Comparison of ENCODE assay signal across 8 mouse cellular contexts in genomic region chr4:123662914-123663687, GRCm38 (mm10). TPM values are rescaled to one million over a fixed set of nuclear protein-coding genes. Genes with fewer than 3 reads are reported as not detected.
DNase-seq lines count a peak whose midpoint lies in the region; ATAC-seq lines count a peak whose summit lies in the region.

No protein-coding gene starts in this region.

- 1% methylated on average over 15 of the region's 15 CpGs for WGBS in forebrain, embryonic 14.5 days
- under 1% methylated on average over 15 of the region's 15 CpGs for WGBS in kidney, embryonic 16.5 days
- WGBS in midbrain, embryonic 14.5 days = under 1% methylated on average over 15 of the region's 15 CpGs

- H3K27ac ChIP-seq in forebrain, embryonic 14.5 days (ENCODE audit: low read depth, low read length) = peak overlapping the region; percentile 99
- H3K27ac ChIP-seq in kidney, embryonic 16.5 days (ENCODE audit: low read length) = peak overlapping the region; percentile 100
- peak overlapping the region; percentile 99 for H3K27ac ChIP-seq in midbrain, embryonic 14.5 days (replicated peaks; ENCODE audit: low read depth, low read length)

- peaks cover 45% of the 10 kb centered on the region for H3K4me1 ChIP-seq in forebrain, embryonic 14.5 days (ENCODE audit: control insufficient read depth, insufficient read depth, low read length)
- peaks cover 45% of the 10 kb centered on the region for H3K4me1 ChIP-seq in kidney, embryonic 16.5 days (ENCODE audit: insufficient read depth, low read length)
- H3K4me1 ChIP-seq in midbrain, embryonic 14.5 days (ENCODE audit: control insufficient read depth, insufficient read depth, low read length) = peaks cover 51% of the 10 kb centered on the region

- H3K9ac ChIP-seq in forebrain, embryonic 14.5 days (ENCODE audit: low read length) = peak overlapping the region; percentile 99
- H3K9ac ChIP-seq in kidney, embryonic 16.5 days (replicated peaks; ENCODE audit: low read length) = peak overlapping the region; percentile 98
- H3K9ac ChIP-seq in midbrain, embryonic 14.5 days (replicated peaks; ENCODE audit: low read length) = peak overlapping the region; percentile 99

- H3K9me3 ChIP-seq in forebrain, embryonic 14.5 days (replicated peaks; ENCODE audit: control insufficient read depth, low read length) = no peaks in the 10 kb centered on the region
- no peaks in the 10 kb centered on the region for H3K9me3 ChIP-seq in kidney, embryonic 16.5 days (ENCODE audit: low read length)
- H3K9me3 ChIP-seq in midbrain, embryonic 14.5 days (ENCODE audit: control insufficient read depth, low read length) = no peaks in the 10 kb centered on the region

- H3K36me3 ChIP-seq in forebrain, embryonic 14.5 days (ENCODE audit: control insufficient read depth, insufficient read depth, low read length) = no peaks in the 10 kb centered on the region
- H3K36me3 ChIP-seq in kidney, embryonic 16.5 days (ENCODE audit: insufficient read depth, low read length) = no peaks in the 10 kb centered on the region
- 0 out of 2 replicates have a peak, but pooled peaks cover 3% of the 10 kb centered on the region for H3K36me3 ChIP-seq in midbrain, embryonic 14.5 days (ENCODE audit: control insufficient read depth, insufficient read depth, low read length)

- H3K4me3 ChIP-seq in forebrain, embryonic 14.5 days (ENCODE audit: low read depth, low read length) = peak overlapping the region; percentile 92
- peak overlapping the region; percentile 93 for H3K4me3 ChIP-seq in kidney, embryonic 16.5 days (ENCODE audit: low read length)
- H3K4me3 ChIP-seq in midbrain, embryonic 14.5 days (replicated peaks; ENCODE audit: low read depth, low read length) = peak overlapping the region; percentile 82

- ATAC-seq in forebrain, embryonic 14.5 days = no peak
- ATAC-seq in kidney, embryonic 16.5 days (ENCODE audit: low FRiP score, low TSS enrichment) = peak; percentile 5; the same call in 1 of the 2 replicates
- ATAC-seq in midbrain, embryonic 14.5 days (ENCODE audit: low FRiP score, low TSS enrichment) = no peak

- DNase-seq in adrenal gland, postnatal 14 days = peak; percentile 29
- no peak for DNase-seq in adrenal gland, adult 18-20 months (ENCODE audit: low spot score in 2 of 2)
- DNase-seq in ES-CJ7 (ENCODE audit: low read depth, low spot score) = peak; percentile 94
- DNase-seq in forebrain, embryonic 14.5 days (ENCODE audit: low spot score) = peak; percentile 37
- DNase-seq in midbrain, embryonic 14.5 days = peak; percentile 59
- no peak for DNase-seq in frontal cortex, postnatal 36 days (ENCODE audit: low spot score in 2 of 2)
- no peak for DNase-seq in gastrocnemius, postnatal 4 days (ENCODE audit: low spot score in 2 of 2)

- H3K4me2 ChIP-seq in forebrain, embryonic 14.5 days (ENCODE audit: low read length) = peak overlapping the region; percentile 82
- peak overlapping the region; percentile 91 for H3K4me2 ChIP-seq in kidney, embryonic 16.5 days (replicated peaks; ENCODE audit: low read depth, low read length)
- H3K4me2 ChIP-seq in midbrain, embryonic 14.5 days (ENCODE audit: low read length) = peak overlapping the region; percentile 85

- no peaks in the 10 kb centered on the region for H3K27me3 ChIP-seq in forebrain, embryonic 14.5 days (replicated peaks; ENCODE audit: control insufficient read depth, insufficient read depth, low read length)
- no peaks in the 10 kb centered on the region for H3K27me3 ChIP-seq in kidney, embryonic 16.5 days (ENCODE audit: insufficient read depth, low read length)
- H3K27me3 ChIP-seq in midbrain, embryonic 14.5 days (ENCODE audit: control insufficient read depth, insufficient read depth, low read length) = no peaks in the 10 kb centered on the region

RNA-seq across cellular contexts. Expression of gene Macf1, which starts 21.1 kb away (rescaled TPM):
- 193 and 200 TPM in 2 replicates for total RNA-seq in adrenal gland, postnatal 14 days (2021)
- total RNA-seq in adrenal gland, adult 18-20 months (2021) = 100 to 1,000 TPM; 108 to 123 TPM
- polyA plus RNA-seq in forebrain, embryonic 14.5 days (2014; fragmentation: Nextera tagmentation; extraction: Ambion mirVana) = 76.5 and 101 TPM in 2 replicates
- 37.1 and 38.1 TPM in 2 replicates for polyA plus RNA-seq in kidney, embryonic 16.5 days (2015; fragmentation: Nextera tagmentation; extraction: Ambion mirVana)
- polyA plus RNA-seq in midbrain, embryonic 14.5 days (2014; fragmentation: Nextera tagmentation; extraction: Ambion mirVana) = 140 and 143 TPM in 2 replicates
- total RNA-seq in gastrocnemius, postnatal 4 days (2021) = 100 to 1,000 TPM; 209 TPM

RNA-seq across cellular contexts. Expression of gene Ndufs5, which starts 54.9 kb away (rescaled TPM):
- 317 and 335 TPM in 2 replicates for total RNA-seq in adrenal gland, postnatal 14 days (2021)
- total RNA-seq in adrenal gland, adult 18-20 months (2021) = 100 to 1,000 TPM; 244 to 304 TPM
- 397 and 481 TPM in 2 replicates for polyA plus RNA-seq in forebrain, embryonic 14.5 days (2014; fragmentation: Nextera tagmentation; extraction: Ambion mirVana)
- 290 and 298 TPM in 2 replicates for polyA plus RNA-seq in kidney, embryonic 16.5 days (2015; fragmentation: Nextera tagmentation; extraction: Ambion mirVana)
- polyA plus RNA-seq in midbrain, embryonic 14.5 days (2014; fragmentation: Nextera tagmentation; extraction: Ambion mirVana) = 428 and 578 TPM in 2 replicates
- 100 to 1,000 TPM; 200 to 214 TPM for total RNA-seq in gastrocnemius, postnatal 4 days (2021)

Comparison
In these comparisons a context has a peak if more than half of its experiments do, and no peak if none do; other contexts are left out.
1. DNase-seq: peak in adrenal gland, postnatal 14 days (single experiment), ES-CJ7 (single experiment), forebrain, embryonic 14.5 days (single experiment) and midbrain, embryonic 14.5 days (single experiment); none in adrenal gland, adult 18-20 months (0 of 2), frontal cortex, postnatal 36 days (0 of 2) and gastrocnemius, postnatal 4 days (0 of 2).
2. Peak in every context shown above with its lines, with median percentiles within 50 percentile points of each other: H3K27ac ChIP-seq, H3K4me2 ChIP-seq, H3K4me3 ChIP-seq and H3K9ac ChIP-seq.